Mouse (Mus musculus): ENCODE measurements at regions not wholly inside any gene's neighbourhood (a gene's known extent, or its start where the extent isn't known, plus 50 kb on each side); places are given as distances from the start of the nearest gene placed in this dataset.
"Not testable (repeated sequence)": the region's sequence is repeated elsewhere in the genome, so short reads cannot be mapped to it uniquely, and the experiment has no call there.

DNA sequence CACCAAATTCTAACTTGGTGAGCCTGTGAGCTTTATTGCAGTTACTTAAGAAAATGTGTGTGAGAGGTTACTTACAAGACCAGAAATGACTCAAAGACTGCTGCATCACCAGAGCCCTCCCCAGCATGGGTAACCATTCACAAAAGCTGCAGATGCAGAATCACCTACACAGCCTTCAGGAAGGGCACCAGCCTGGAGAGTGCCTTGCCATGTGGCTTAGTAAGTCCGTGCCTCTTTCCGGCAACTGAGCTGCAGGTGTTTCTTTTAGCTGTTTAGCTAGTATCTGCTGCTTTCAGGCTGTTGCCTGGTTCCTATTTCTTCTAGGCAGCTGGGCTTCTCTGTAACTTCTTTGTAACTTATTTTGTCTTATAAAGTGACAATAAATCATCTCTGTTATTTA is 213.2 kb upstream of the Stxbp6 start:
- Histone ChIP-seq H3K4me3 (ENCODE audit: insufficient read depth, low read length) (no peak overlapping the region), H3K27ac (ENCODE audit: insufficient read depth, low read length) (no peak overlapping the region), H3K4me1 (ENCODE audit: control insufficient read depth, insufficient read depth, low read length) (no peaks in the 10 kb centered on the region)
- TF ChIP-seq POLR2A (IDR thresholded peaks at IDR 0.05; ENCODE audit: extremely low read depth, insufficient read depth, low read length) = no peak
- no peak for TF ChIP-seq CTCF (IDR thresholded peaks at IDR 0.05; ENCODE audit: extremely low read depth, insufficient read depth, low read length)

GRCm38 (mm10) chr12:45256309-45256708 is 181.8 kb upstream of the Stxbp6 start:
- H3K27ac ChIP-seq (ENCODE audit: insufficient read depth, low read length) = no peak overlapping the region
- no peaks in the 10 kb centered on the region for H3K4me1 ChIP-seq (ENCODE audit: control insufficient read depth, insufficient read depth, low read length)
- H3K4me3 ChIP-seq (ENCODE audit: insufficient read depth, low read length) = no peak overlapping the region
- no peak for TF ChIP-seq CTCF (IDR thresholded peaks at IDR 0.05; ENCODE audit: extremely low read depth, insufficient read depth, low read length)
- no peak for TF ChIP-seq POLR2A (IDR thresholded peaks at IDR 0.05; ENCODE audit: extremely low read depth, insufficient read depth, low read length)

DNA sequence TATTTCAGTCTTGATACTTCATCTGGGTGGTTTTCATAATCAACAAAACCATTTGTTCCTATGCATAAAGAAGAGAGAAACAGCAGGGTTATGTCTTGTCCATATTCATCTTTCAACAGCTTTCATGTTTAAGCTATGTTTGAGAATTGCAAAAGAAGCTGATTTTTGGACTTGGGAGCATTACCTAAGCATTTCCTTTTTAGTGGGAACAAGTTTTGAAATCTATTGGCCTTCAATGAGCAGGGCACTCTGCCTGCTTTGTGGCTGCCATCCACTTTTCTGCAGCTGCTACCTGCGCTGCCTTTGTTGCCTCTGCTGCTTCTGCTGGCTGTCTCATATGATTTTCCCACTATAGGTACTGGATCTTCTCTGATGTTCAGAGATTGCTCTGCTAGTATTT is 136.6 kb upstream of the Stxbp6 start:
- H3K4me1 ChIP-seq (ENCODE audit: control insufficient read depth, insufficient read depth, low read length) = no peaks in the 10 kb centered on the region
- TF ChIP-seq CTCF (IDR thresholded peaks at IDR 0.05; ENCODE audit: extremely low read depth, insufficient read depth, low read length) (no peak), POLR2A (IDR thresholded peaks at IDR 0.05; ENCODE audit: extremely low read depth, insufficient read depth, low read length) (no peak)
- H3K4me3 ChIP-seq (ENCODE audit: insufficient read depth, low read length) = no peak overlapping the region
- H3K27ac ChIP-seq (ENCODE audit: insufficient read depth, low read length) = no peak overlapping the region

- Histone ChIP-seq H3K4me1 (ENCODE audit: control insufficient read depth, insufficient read depth, low read length) (no peaks in the 10 kb centered on the region), H3K4me3 (ENCODE audit: insufficient read depth, low read length) (no peak overlapping the region), H3K27ac (ENCODE audit: insufficient read depth, low read length) (no peak overlapping the region)
- no peak for TF ChIP-seq CTCF (IDR thresholded peaks at IDR 0.05; ENCODE audit: extremely low read depth, insufficient read depth, low read length)
- TF ChIP-seq POLR2A (IDR thresholded peaks at IDR 0.05; ENCODE audit: extremely low read depth, insufficient read depth, low read length) = no peak
Measured at GRCm38 (mm10) chr12:45195304-45195920, 120.9 kb upstream of the Stxbp6 start.

- TF ChIP-seq POLR2A (IDR thresholded peaks at IDR 0.05; ENCODE audit: extremely low read depth, insufficient read depth, low read length) (no peak), CTCF (IDR thresholded peaks at IDR 0.05; ENCODE audit: extremely low read depth, insufficient read depth, low read length) (peak; percentile 78)
- H3K4me3 ChIP-seq (ENCODE audit: insufficient read depth, low read length) = no peak overlapping the region
- no peak overlapping the region for H3K27ac ChIP-seq (ENCODE audit: insufficient read depth, low read length)
- no peaks in the 10 kb centered on the region for H3K4me1 ChIP-seq (ENCODE audit: control insufficient read depth, insufficient read depth, low read length)
Measured at GRCm38 (mm10) chr12:45187149-45187548, 112.6 kb upstream of the Stxbp6 start.

DNA sequence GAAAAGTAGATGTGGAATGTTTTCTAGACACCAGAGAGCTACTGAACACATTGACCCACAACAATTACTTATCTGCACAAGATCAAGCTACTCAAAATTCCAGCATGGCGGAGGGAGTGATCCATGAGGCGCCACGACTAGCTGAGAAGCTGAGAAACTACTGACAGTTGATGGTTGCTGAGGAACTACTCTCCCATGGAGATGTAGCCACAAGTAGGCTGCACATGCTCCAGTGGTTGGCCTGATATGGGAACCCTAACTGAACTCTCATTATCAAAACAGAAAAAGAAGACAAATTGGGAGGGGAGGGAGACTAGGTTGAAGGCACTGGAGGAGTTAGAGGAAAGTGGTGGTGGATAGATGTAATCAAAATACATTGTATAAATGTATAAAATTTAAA is 110.0 kb upstream of the Stxbp6 start:
- H3K4me3 ChIP-seq (ENCODE audit: insufficient read depth, low read length) = no peak overlapping the region
- TF ChIP-seq CTCF (IDR thresholded peaks at IDR 0.05; ENCODE audit: extremely low read depth, insufficient read depth, low read length) (no peak), POLR2A (IDR thresholded peaks at IDR 0.05; ENCODE audit: extremely low read depth, insufficient read depth, low read length) (no peak)
- no peaks in the 10 kb centered on the region for H3K4me1 ChIP-seq (ENCODE audit: control insufficient read depth, insufficient read depth, low read length)
- H3K27ac ChIP-seq (ENCODE audit: insufficient read depth, low read length) = no peak overlapping the region

DNA sequence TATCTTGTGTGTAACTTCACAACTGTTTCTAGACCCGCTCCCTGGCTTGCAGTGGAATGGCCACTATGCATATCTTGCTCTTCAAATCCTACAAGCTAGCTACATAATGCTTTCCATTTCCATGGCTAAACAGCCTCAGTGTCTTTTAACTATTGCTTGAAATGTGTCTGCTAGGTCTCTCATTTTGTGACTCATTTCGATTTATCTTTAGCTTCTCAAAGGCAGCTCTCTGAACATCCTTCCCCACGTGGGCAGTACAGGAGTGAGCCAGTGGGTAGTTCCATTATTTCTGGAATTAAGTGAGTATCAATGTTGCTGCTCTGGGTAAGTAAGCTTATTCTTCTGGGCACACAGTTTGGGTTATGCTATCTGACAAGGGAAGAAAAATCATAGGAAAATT is 102.9 kb upstream of the Stxbp6 start:
- Histone ChIP-seq H3K27ac (ENCODE audit: insufficient read depth, low read length) (no peak overlapping the region), H3K4me1 (ENCODE audit: control insufficient read depth, insufficient read depth, low read length) (no peaks in the 10 kb centered on the region), H3K4me3 (ENCODE audit: insufficient read depth, low read length) (no peak overlapping the region)
- TF ChIP-seq CTCF (IDR thresholded peaks at IDR 0.05; ENCODE audit: extremely low read depth, insufficient read depth, low read length) (no peak), POLR2A (IDR thresholded peaks at IDR 0.05; ENCODE audit: extremely low read depth, insufficient read depth, low read length) (no peak)

- not testable (repeated sequence) for H3K4me1 ChIP-seq (ENCODE audit: control insufficient read depth, insufficient read depth, low read length); H3K4me3 ChIP-seq (ENCODE audit: insufficient read depth, low read length); H3K27ac ChIP-seq (ENCODE audit: insufficient read depth, low read length)
Measured at GRCm38 (mm10) chr12:45175259-45175658, 100.8 kb upstream of the Stxbp6 start.

- Histone ChIP-seq H3K4me1 (ENCODE audit: control insufficient read depth, insufficient read depth, low read length) (no peaks in the 10 kb centered on the region), H3K27ac (ENCODE audit: insufficient read depth, low read length) (no peak overlapping the region), H3K4me3 (ENCODE audit: insufficient read depth, low read length) (no peak overlapping the region)
- TF ChIP-seq POLR2A (IDR thresholded peaks at IDR 0.05; ENCODE audit: extremely low read depth, insufficient read depth, low read length) (no peak), CTCF (IDR thresholded peaks at IDR 0.05; ENCODE audit: extremely low read depth, insufficient read depth, low read length) (peak; percentile 83)
Measured at GRCm38 (mm10) chr12:45171927-45172642, 97.6 kb upstream of the Stxbp6 start.

DNA sequence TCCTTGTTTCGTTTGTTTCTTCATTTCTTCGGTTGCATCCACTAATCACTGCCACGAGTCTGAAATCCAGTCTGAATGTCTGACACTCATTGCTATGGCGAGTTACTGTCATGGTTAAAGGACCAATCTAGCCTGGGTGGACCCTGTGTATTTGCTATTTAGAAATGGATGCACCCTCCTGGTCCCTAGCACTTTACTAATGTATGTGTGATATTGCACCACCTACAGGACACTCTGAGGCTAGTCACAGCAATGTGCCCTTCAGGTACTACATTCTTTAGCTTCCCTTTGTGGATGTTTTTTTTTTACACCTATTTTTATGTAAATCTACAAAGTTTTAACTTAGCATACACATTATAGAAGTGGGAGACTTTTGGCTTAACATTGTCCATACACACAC is 87.5 kb upstream of the Stxbp6 start:
- Histone ChIP-seq H3K27ac (ENCODE audit: insufficient read depth, low read length) (no peak overlapping the region), H3K4me3 (ENCODE audit: insufficient read depth, low read length) (no peak overlapping the region), H3K4me1 (ENCODE audit: control insufficient read depth, insufficient read depth, low read length) (no peaks in the 10 kb centered on the region)
- TF ChIP-seq POLR2A (IDR thresholded peaks at IDR 0.05; ENCODE audit: extremely low read depth, insufficient read depth, low read length) = no peak
- TF ChIP-seq CTCF (IDR thresholded peaks at IDR 0.05; ENCODE audit: extremely low read depth, insufficient read depth, low read length) = peak; percentile 54; the same call in 1 of the 2 replicates

GRCm38 (mm10) chr12:45161581-45161980 is 87.1 kb upstream of the Stxbp6 start:
- H3K27ac ChIP-seq (ENCODE audit: insufficient read depth, low read length); H3K4me1 ChIP-seq (ENCODE audit: control insufficient read depth, insufficient read depth, low read length); H3K4me3 ChIP-seq (ENCODE audit: insufficient read depth, low read length): not testable (repeated sequence)

Data from cortical plate, adult 2 months (tissue).